ENCODE assay signal across 8 mouse cellular contexts in the genomic region with DNA sequence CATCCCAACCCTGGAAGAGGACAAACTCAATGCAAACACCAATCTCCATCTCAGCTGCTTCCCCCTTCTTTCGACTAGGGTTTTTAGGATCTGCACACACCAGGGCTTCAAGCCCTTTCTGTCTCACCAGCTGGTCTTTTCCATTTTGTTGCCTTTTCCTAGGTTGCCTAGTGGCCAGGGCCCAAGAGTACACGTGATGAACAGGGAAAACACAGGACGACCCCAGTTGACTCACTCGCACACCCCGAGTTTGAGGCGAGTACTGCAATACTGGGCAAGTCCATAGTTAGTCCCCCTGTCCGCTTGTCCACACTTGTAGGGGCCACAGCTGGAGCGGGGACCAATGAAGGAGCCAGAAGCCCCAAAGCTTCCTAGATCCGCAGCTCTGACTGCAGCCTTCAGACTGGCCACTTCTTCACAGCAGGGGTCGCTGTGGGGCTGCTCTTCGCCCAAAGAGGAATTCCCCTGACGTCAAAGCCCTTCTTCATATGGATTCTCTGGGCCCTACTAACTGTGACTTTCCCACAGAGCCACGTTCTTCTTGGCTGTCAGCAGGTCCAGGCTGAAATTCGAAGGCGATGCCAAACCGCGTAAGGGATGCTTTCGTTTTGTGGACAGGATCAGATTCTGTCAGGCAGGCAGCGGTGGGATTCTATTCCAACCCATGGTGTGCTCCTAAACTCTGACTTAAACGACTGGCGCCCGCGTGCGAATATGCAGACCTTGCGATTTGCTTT. TPM values are rescaled to one million over a fixed set of nuclear protein-coding genes. Genes with fewer than 3 reads are reported as not detected.
DNase-seq lines count a peak whose midpoint lies in the region; ATAC-seq and TF ChIP-seq lines count a peak whose summit lies in the region.
"Not testable (repeated sequence)": the region's sequence is repeated elsewhere in the genome, so short reads cannot be mapped to it uniquely, and the experiment has no call there.

A gene (plus strand): TSS at position 687 of the 737 bp plus-strand sequence.

- TF ChIP-seq CTCF in cortical plate, adult 2 months (IDR thresholded peaks at IDR 0.05; ENCODE audit: extremely low read depth, insufficient read depth, low read length): 0 out of 2 replicates have a peak, but pooled peaks have one; percentile 10

- not testable (repeated sequence) for H3K27ac ChIP-seq in cortical plate, adult 2 months (ENCODE audit: insufficient read depth, low read length)

- peak within 1 kb of the TSS; percentile 27; the same call in 1 of the 2 replicates for H3K4me3 ChIP-seq in cortical plate, adult 2 months (ENCODE audit: insufficient read depth, low read length)

- H3K4me1 ChIP-seq in cortical plate, adult 2 months (ENCODE audit: control insufficient read depth, insufficient read depth, low read length): not testable (repeated sequence)

- intact Hi-C loops in left cerebral cortex, postnatal 14 days (cut with DNase I): not testable (repeated sequence)

- not testable (repeated sequence) for TF ChIP-seq POLR2A in cortical plate, adult 2 months (IDR thresholded peaks at IDR 0.05; ENCODE audit: extremely low read depth, insufficient read depth, low read length)

- ATAC-seq in activated CD4-positive, CD25-positive, alpha-beta regulatory T cell, adult 4 months: peak; percentile 82
- peak; percentile 85 for ATAC-seq in inflammation-experienced regulatory T-cells, adult 6 months

- peak; percentile 7 for DNase-seq in gastrocnemius, postnatal 25 days
- peak; percentile 33 to 48 for DNase-seq in left cerebral cortex, postnatal 14 days (ENCODE audit: low spot score in 2 of 2)
- peak; percentile 58 for DNase-seq in lung, postnatal 36 days
- DNase-seq in ovary, postnatal 14 days (ENCODE audit: low spot score): peak; percentile 15
- peak; percentile 46 for DNase-seq in thymus, postnatal 25 days

RNA-seq across cellular contexts. Expression of the gene that starts here (rescaled TPM):
- polyA plus RNA-seq in activated CD4-positive, CD25-positive, alpha-beta regulatory T cell, adult 4 months (2017; shearing (Covaris generic)): not detected
- polyA plus RNA-seq in cortical plate, adult 2 months (2012; rRNA removed): not detected in 2 replicates
- not detected for total RNA-seq in gastrocnemius, postnatal 25 days (2021)
- not detected for polyA plus RNA-seq in inflammation-experienced regulatory T-cells, adult 6 months (2017; shearing (Covaris generic))
- total RNA-seq in left cerebral cortex, postnatal 14 days (2021): not detected

Comparison
In these comparisons a context has a peak if more than half of its experiments do, and no peak if none do; other contexts are left out.
1. Peak in ATAC-seq in activated CD4-positive, CD25-positive, alpha-beta regulatory T cell, adult 4 months; RNA of the gene not detected or under 1 TPM.
2. Peak in DNase-seq in gastrocnemius, postnatal 25 days; RNA of the gene not detected or under 1 TPM.
3. Peak in ATAC-seq in inflammation-experienced regulatory T-cells, adult 6 months; RNA of the gene not detected or under 1 TPM.
4. Peak in DNase-seq in left cerebral cortex, postnatal 14 days; RNA of the gene not detected or under 1 TPM.
5. DNase-seq: peak in every context shown above with its lines; median percentile 58 in lung, postnatal 36 days; 46 in thymus, postnatal 25 days; 40 in left cerebral cortex, postnatal 14 days; 15 in ovary, postnatal 14 days; 7 in gastrocnemius, postnatal 25 days.